Mouse (Mus musculus) liver, postnatal 0 days (tissue): Measurements from ENCODE around the gene Ip6k1.

Experiments
- CTCF ChIP-seq: sonication (generic); IDR thresholded peaks from 2 replicates; pipeline ENCODE4 v1.5.1; 2016; ENCODE audit warnings: antibody characterized with exemption, low read depth
- EP300 ChIP-seq: IDR thresholded peaks from 2 replicates; pipeline ENCODE4 v1.6.1; 2016; ENCODE audit warnings: antibody characterized with exemption, low read depth, mild to moderate bottlenecking

DNA sequence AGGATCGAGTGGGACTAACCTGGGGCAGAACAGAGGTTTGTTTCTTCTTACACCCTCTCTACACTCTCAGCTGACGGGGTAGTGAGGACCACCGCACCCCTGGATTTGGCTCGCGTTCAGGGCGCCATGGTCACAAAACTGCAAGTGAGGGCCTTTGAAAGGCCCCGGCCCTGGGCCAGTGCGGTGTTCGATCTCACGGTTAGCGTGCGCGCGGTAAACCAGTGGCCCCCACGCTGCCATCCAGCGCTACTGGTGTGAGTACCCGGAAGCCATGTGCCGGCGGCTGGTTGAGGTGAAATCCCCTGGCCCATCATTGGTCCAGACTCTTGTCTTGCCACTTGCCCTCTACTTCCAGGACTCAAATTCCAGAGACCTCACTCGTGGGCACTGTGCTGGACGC is 6.8 kb upstream of the Ip6k1 start:
- TF ChIP-seq EP300 (no peak), CTCF (no peak)
